Mouse (Mus musculus) lung, postnatal 14 days (tissue): ENCODE data around the gene Gpr15.

ENCODE experiments used
- DNase-seq: peaks from one replicate; pipeline ENCODE4 v3.0.0; 2021

The Gpr15 gene

GRCm38 (mm10) chr16:58718666-58719120, at the start of gene Gpr15:
Gene Gpr15, minus strand, starts transcription at chr16:58719070.
- DNase-seq = no peak

GRCm38 (mm10) chr16:58763076-58763475, 44.2 kb upstream of the Gpr15 start, which contains the start of gene Olfr172:
Gene Olfr172, minus strand, starts transcription at chr16:58763176.
- DNase-seq = no peak

- no peak for DNase-seq
These were observed 37.3 kb upstream of the Gpr15 start for GRCm38 (mm10) chr16:58756191-58756590.

GRCm38 (mm10) chr16:58751314-58751713, 32.4 kb upstream of the Gpr15 start:
- no peak for DNase-seq

- DNase-seq = no peak
These were observed 27.8 kb upstream of the Gpr15 start for GRCm38 (mm10) chr16:58746715-58747114.

GRCm38 (mm10) chr16:58740751-58741150, 21.9 kb upstream of the Gpr15 start:
- no peak for DNase-seq

DNA sequence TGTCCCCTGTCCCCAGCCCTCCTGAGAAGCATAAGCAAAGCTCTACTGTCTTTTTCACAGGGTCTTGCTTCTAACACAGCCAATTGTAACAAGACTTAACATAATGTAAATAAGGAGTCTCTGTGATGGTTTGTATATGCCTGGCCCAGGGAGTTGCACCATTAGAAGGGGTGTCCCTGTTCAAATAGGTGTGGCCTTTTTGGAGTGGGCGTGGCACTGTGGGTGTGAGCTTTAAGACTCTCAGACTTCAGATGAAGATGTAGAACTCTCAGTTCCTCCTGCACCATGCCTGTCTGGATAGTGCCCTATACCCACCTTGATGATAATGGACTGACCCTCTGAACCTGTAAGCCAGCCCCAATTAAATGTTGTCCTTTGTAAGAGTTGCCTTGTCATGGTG, 19.9 kb upstream of the Gpr15 start:
- no peak for DNase-seq

- no peak for DNase-seq
These were observed 19.3 kb upstream of the Gpr15 start for GRCm38 (mm10) chr16:58738205-58738604.

- DNase-seq = no peak
These were observed 9.4 kb upstream of the Gpr15 start for GRCm38 (mm10) chr16:58728176-58728671.

GRCm38 (mm10) chr16:58727477-58728131, 8.7 kb upstream of the Gpr15 start, which contains the start of gene Cldnd1:
Gene Cldnd1, plus strand, starts transcription at chr16:58727910.
- peak; percentile 95 for DNase-seq

GRCm38 (mm10) chr16:58726680-58727476, 8.0 kb upstream of the Gpr15 start:
- no peak for DNase-seq

DNA sequence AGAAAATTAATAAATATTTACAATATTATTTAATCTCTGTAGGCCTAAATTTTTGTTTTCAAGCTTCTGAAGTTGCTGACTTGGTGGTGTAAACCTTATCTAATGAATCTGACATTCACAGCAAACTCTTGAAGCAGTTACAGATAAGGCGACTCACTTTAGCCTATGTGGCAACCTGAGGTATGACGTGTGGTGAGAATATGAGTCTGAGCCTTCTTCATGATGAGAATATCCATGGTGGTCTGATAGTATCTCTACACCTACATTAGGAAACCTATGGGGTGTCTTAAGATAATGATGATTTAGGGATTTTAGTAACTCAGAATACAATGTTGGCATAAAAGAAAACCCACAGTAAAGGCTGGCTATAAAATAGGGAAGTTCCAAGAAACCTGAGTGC, 3.4 kb upstream of the Gpr15 start:
- DNase-seq = no peak

GRCm38 (mm10) chr16:58715018-58715417, 3.9 kb downstream of the Gpr15 start:
- DNase-seq = no peak

DNA sequence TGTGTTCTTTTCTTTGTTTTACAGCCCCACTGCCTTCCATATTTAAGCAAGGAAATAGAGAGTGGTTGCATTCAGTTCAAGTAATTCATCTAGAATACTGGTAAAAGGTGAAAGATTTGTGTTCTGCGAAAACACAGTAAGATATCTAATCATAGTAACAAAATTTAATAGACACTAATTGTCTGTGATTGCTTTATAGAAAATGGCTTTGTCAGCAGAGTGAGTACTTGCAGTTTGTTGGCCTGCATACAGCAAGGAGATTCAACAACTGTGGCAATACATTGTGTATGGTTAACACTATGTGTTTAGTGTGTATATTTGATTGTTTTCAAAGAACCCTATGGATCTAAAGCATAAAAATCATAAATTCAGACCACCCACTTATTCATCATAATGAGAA, 5.7 kb downstream of the Gpr15 start:
- no peak for DNase-seq

DNA sequence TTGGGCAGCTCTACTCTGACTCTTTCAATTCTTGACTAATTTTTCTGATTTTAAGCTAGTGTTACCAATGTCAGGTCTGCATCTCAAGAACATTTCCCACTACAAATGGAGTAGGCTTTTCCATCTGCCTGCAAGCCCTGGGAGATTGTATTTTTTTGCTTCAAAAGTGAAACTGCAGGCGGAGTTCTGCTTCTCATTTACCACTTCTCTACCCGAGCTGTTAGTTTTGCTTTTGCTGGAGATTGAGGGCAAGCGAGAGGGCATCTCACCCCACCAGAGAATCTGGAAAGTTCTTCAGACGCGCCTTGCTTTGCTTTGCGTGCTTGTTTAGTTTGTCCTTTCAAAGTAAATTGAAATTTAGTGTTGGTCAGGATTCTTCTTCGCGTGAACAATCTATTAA, 6.6 kb downstream of the Gpr15 start:
- no peak for DNase-seq

DNA sequence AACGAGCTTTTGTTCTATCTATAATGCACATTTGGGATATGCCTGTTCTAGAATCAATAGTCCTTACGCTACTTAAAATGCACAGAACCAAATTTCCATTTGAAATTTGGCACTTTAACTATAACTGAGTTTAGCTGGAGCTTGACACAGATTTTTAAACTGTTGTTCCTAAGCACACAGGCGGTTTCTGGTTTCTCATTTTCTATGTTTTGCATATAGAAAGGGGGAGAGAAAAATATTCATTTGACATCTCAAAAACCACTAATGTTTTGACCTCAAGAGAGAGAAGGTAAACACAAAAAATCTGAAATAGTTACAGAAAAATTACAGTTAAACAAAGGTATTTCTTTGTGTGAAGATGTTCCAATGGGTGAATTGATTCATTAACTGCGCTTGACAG, 9.3 kb downstream of the Gpr15 start:
- DNase-seq = no peak

- DNase-seq = no peak
These were observed 10.0 kb downstream of the Gpr15 start for GRCm38 (mm10) chr16:58708601-58709475.

DNA sequence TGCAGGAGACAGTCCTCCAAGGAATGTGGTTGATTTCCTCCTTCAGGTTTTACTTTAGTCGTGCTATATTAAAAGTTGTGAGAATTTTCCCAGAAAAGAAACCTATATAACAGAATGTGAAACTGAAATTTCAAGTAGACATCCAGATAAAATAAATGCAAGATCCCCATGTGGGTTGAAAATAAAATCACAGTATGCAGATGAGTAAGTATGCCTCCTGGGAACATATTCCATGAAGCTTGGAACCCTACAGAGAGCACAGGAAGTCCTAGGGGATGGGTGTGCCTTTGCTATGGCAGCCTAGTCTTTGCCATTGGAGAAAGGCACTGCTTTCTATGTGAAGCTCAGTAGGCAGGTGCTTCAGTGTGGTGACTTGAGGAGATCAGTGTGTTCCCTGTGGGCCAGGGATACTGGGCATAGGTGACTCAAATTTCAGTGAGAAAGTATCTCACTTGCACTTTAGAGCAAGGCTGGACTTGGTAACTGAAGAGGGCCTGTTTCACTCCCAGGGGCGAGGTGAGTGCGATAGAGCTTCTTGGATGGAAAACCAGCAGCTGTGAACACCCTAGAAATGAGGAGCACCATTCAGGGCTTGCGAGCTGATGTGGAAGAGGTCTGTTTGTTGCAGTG, 11.5 kb downstream of the Gpr15 start:
- no peak for DNase-seq

DNA sequence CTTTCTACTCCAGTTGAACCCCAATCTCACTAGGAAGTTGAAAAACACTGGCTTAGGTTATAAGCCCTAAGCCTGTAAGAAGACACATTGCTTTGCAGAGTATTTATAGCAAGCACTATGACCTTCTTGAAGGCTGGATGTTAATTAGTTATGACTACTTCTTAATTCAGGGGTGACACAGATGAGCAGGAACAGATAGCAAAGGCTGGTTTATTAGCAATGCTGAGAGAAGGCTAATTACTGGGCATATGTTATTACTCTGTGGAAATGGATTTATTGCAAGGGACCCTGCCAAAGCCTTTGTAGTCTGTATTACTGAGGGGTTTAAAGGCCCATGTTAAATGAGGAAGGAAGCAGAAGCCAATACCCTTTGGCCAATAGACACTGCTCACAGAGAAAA, 13.9 kb downstream of the Gpr15 start:
- DNase-seq = no peak

- no peak for DNase-seq
These were observed 15.3 kb downstream of the Gpr15 start for GRCm38 (mm10) chr16:58703382-58704124.

GRCm38 (mm10) chr16:58702329-58702932, 16.4 kb downstream of the Gpr15 start:
- no peak for DNase-seq
